Mouse (Mus musculus) midbrain, embryonic 15.5 days (tissue): ENCODE measurements around the gene Upp1. TPM values are rescaled to one million over a fixed set of nuclear protein-coding genes. Genes with fewer than 3 reads are reported as not detected.
A peak's percentile ranks its signal among the peaks of the same experiment; 100 is the strongest.
"Not testable (repeated sequence)": the region's sequence is repeated elsewhere in the genome, so short reads cannot be mapped to it uniquely, and the experiment has no call there.

Experiments used
- ATAC-seq: fragments of 200-750 bp; cut with Nextera tagmentation; replicated peaks from 2 replicates; pipeline ENCODE4 v1.8.0; 2017; ENCODE audit warnings: moderate TSS enrichment
- H3K27ac ChIP-seq: fragments of 300-500 bp; sonication (generic); 2 replicates; pipeline ENCODE4 v1.5.1; 2015; ENCODE audit warnings: mild to moderate bottlenecking, inconsistent platforms
- H3K27me3 ChIP-seq: fragments of 300-500 bp; sonication (generic); replicated peaks from 2 replicates; pipeline ENCODE4 v1.6.1; 2015; ENCODE audit warnings: inconsistent platforms
- H3K36me3 ChIP-seq: fragments of 300-500 bp; sonication (generic); replicated peaks from 2 replicates; pipeline ENCODE4 v1.6.1; 2015; ENCODE audit warnings: inconsistent platforms
- H3K4me1 ChIP-seq: fragments of 300-500 bp; sonication (generic); 2 replicates; pipeline ENCODE4 v1.6.1; 2015; ENCODE audit warnings: inconsistent platforms
- H3K4me2 ChIP-seq: fragments of 300-500 bp; sonication (generic); 2 replicates; pipeline ENCODE4 v1.6.1; 2015; ENCODE audit warnings: inconsistent platforms, mild to moderate bottlenecking, moderate library complexity
- H3K4me3 ChIP-seq: fragments of 300-500 bp; sonication (generic); 2 replicates; pipeline ENCODE4 v1.5.1; 2015; ENCODE audit warnings: mild to moderate bottlenecking, inconsistent platforms
- H3K9ac ChIP-seq: fragments of 300-500 bp; sonication (generic); 2 replicates; pipeline ENCODE4 v1.6.1; 2015; ENCODE audit warnings: mild to moderate bottlenecking, inconsistent platforms
- H3K9me3 ChIP-seq: fragments of 300-500 bp; sonication (generic); 2 replicates; pipeline ENCODE4 v1.6.1; 2016; ENCODE audit warnings: inconsistent platforms
- WGBS: fragments of 180-500 bp; shearing (Covaris S2); methylation state at CpG from one replicate; pipeline ENCODE4 v1.1.7; 2015; ENCODE audit warnings: mixed read lengths; 5-methylcytosine and 5-hydroxymethylcytosine counted together
- polyA plus RNA-seq: library from polyadenylated mRNA; unstranded; fragments of >200 nt; fragmentation: Nextera tagmentation; extraction: Ambion mirVana; gene quantifications from 2 replicates; pipeline ENCODE4 v1.2.1, GENCODE M21; 2015

Upp1 gene
- polyA plus RNA-seq, 1 experiment from 2014 or later: 1.3 TPM

- Histone ChIP-seq H3K4me2 (no peak overlapping the region), H3K27me3 (no peaks in the 10 kb centered on the region), H3K9ac (no peak overlapping the region), H3K4me1 (no peaks in the 10 kb centered on the region), H3K36me3 (no peaks in the 10 kb centered on the region), H3K27ac (no peak overlapping the region), H3K9me3 (no peaks in the 10 kb centered on the region), H3K4me3 (no peak overlapping the region)
- 52% methylated on average over 2 of the region's 2 CpGs for WGBS
- no peak for ATAC-seq
These were observed 10.2 kb downstream of the Upp1 start for GRCm38 (mm10) chr11:9128110-9128509.

GRCm38 (mm10) chr11:9129528-9129927 is 11.6 kb downstream of the Upp1 start:
- ATAC-seq: no peak

DNA sequence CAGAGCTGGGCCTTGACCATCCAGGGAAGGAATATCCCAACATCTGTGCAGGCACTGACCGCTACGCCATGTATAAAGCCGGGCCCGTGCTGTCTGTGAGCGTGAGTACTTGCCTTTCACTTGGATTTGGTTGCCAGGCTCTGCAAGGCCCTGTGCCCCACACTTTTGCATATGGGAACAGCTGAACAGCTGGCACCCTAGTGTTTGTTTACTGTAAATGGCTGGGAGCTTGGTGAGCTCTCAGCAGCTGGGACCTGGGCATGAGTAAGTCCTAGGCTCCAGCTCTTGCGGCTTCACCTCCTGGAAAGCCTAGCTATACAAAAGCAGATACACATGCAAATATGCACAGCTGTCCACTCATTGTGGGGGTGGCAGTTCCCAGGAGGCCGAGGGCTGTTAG is 13.8 kb downstream of the Upp1 start:
- 77% methylated on average over 7 of the region's 7 CpGs for WGBS
- no peaks in the 10 kb centered on the region for H3K36me3 ChIP-seq
- H3K27ac ChIP-seq: no peak overlapping the region
- no peak overlapping the region for H3K4me2 ChIP-seq
- no peak for ATAC-seq
- H3K27me3 ChIP-seq: no peaks in the 10 kb centered on the region
- no peak overlapping the region for H3K9ac ChIP-seq
- H3K4me3 ChIP-seq: no peak overlapping the region
- H3K9me3 ChIP-seq: no peaks in the 10 kb centered on the region
- no peaks in the 10 kb centered on the region for H3K4me1 ChIP-seq

More at GRCm38 (mm10) chr11:9129528-9129927, 11.6 kb downstream of the Upp1 start:
- Histone ChIP-seq H3K27ac (no peak overlapping the region), H3K4me3 (no peak overlapping the region), H3K9ac (no peak overlapping the region), H3K4me1 (no peaks in the 10 kb centered on the region), H3K4me2 (no peak overlapping the region), H3K36me3 (no peaks in the 10 kb centered on the region), H3K27me3 (no peaks in the 10 kb centered on the region), H3K9me3 (no peaks in the 10 kb centered on the region)
- WGBS: 94% methylated on average over 8 of the region's 8 CpGs

- 76% methylated on average over 11 of the region's 11 CpGs for WGBS
- 0 out of 2 replicates have a peak, but pooled peaks have one; percentile 10 for ATAC-seq
These were observed 17.8 kb downstream of the Upp1 start for GRCm38 (mm10) chr11:9135589-9136246.

DNA sequence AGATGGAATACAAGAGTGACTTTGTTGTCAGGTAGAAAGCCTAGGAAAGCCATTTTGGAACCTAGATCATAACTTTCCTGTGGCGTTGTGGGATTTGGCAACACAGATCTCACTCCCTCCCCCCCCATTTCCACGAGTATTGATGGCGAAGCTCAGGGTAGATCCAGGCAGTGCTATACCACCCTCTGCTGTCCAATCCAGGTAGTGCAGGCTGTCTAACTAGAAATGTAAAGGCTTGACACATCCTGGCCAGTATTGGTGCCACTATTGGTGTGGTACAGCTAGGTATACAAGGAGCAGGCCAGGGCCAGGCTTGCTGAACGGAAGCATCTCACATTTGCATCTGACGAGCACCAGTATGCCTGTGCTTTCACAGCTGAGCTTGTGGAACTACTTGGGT is 18.6 kb downstream of the Upp1 start:
- Histone ChIP-seq H3K9me3 (no peaks in the 10 kb centered on the region), H3K4me3 (no peak overlapping the region), H3K27ac (no peak overlapping the region), H3K27me3 (no peaks in the 10 kb centered on the region), H3K36me3 (no peaks in the 10 kb centered on the region), H3K4me2 (no peak overlapping the region), H3K9ac (no peak overlapping the region), H3K4me1 (no peaks in the 10 kb centered on the region)
- 16% methylated on average over 5 of the region's 5 CpGs for WGBS
- peak; percentile 89 for ATAC-seq

More at GRCm38 (mm10) chr11:9135589-9136246, 17.8 kb downstream of the Upp1 start:
- Histone ChIP-seq H3K36me3 (no peaks in the 10 kb centered on the region), H3K4me3 (no peak overlapping the region), H3K4me1 (no peaks in the 10 kb centered on the region), H3K27ac (no peak overlapping the region), H3K9me3 (no peaks in the 10 kb centered on the region), H3K4me2 (no peak overlapping the region), H3K9ac (no peak overlapping the region), H3K27me3 (no peaks in the 10 kb centered on the region)

- H3K4me2 ChIP-seq: no peak overlapping the region
- H3K36me3 ChIP-seq: no peaks in the 10 kb centered on the region
- 86% methylated on average over 2 of the region's 2 CpGs for WGBS
- no peaks in the 10 kb centered on the region for H3K4me1 ChIP-seq
- H3K9me3 ChIP-seq: no peaks in the 10 kb centered on the region
- ATAC-seq: no peak
- H3K4me3 ChIP-seq: no peak overlapping the region
- no peak overlapping the region for H3K9ac ChIP-seq
- H3K27me3 ChIP-seq: no peaks in the 10 kb centered on the region
- no peak overlapping the region for H3K27ac ChIP-seq
These were observed 27.2 kb downstream of the Upp1 start for GRCm38 (mm10) chr11:9145113-9145512.

DNA sequence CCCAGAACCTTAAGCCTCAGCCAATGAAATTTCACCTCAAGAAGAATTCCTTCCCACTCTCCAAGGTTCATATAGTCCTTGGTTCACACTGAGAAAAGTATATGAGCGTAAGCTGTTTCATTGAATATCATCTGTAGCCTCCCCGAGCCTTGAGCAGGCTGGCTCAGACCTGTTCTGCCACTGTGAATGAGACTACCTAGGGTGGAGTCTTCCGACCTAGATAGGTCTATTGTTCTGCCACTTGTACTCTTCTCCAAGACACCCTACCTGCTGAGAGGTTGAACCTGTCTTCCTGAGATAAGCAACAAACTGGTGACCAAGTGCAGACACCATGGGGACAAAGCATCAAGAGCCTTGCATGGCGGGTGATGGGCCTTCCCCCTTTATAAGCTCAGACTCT is 28.2 kb downstream of the Upp1 start:
- no peak overlapping the region for H3K9ac ChIP-seq
- no peak overlapping the region for H3K4me3 ChIP-seq
- 93% methylated on average over 4 of the region's 4 CpGs for WGBS
- no peak for ATAC-seq
- H3K27me3 ChIP-seq: no peaks in the 10 kb centered on the region
- no peaks in the 10 kb centered on the region for H3K9me3 ChIP-seq
- no peaks in the 10 kb centered on the region for H3K4me1 ChIP-seq
- no peak overlapping the region for H3K4me2 ChIP-seq
- no peak overlapping the region for H3K27ac ChIP-seq
- H3K36me3 ChIP-seq: no peaks in the 10 kb centered on the region

GRCm38 (mm10) chr11:9146683-9147082 is 28.8 kb downstream of the Upp1 start:
- Histone ChIP-seq H3K27me3 (no peaks in the 10 kb centered on the region), H3K36me3 (no peaks in the 10 kb centered on the region), H3K9ac (no peak overlapping the region), H3K9me3 (no peaks in the 10 kb centered on the region), H3K4me2 (no peak overlapping the region), H3K4me1 (no peaks in the 10 kb centered on the region), H3K27ac (no peak overlapping the region), H3K4me3 (no peak overlapping the region)
- 91% methylated on average over 1 of the region's 1 CpGs for WGBS
- ATAC-seq: no peak

GRCm38 (mm10) chr11:9148206-9148605 is 30.3 kb downstream of the Upp1 start:
- 83% methylated on average over 2 of the region's 2 CpGs for WGBS
- no peak overlapping the region for H3K27ac ChIP-seq

DNA sequence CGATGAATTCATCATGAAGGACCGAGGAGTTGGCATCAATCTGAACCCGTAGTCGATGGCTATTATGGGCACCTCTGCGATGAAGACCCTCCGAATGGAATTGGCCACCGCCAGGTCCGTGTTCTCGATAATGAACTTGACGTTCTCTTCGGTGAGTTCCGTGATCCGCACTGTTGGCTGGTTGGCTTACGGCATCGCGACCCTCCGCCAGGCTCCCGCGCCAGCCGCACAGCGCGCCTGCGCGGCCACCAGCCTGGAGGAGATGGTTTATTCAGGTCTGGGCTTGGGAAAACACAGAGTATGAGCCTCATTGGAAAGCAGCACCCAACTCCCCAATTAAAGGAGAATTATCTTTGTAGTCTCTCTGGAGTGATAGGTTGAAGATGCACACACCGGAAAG is 32.5 kb downstream of the Upp1 start:
- not testable (repeated sequence) for H3K9ac ChIP-seq, H3K27me3 ChIP-seq, H3K4me3 ChIP-seq, H3K4me1 ChIP-seq, H3K9me3 ChIP-seq, H3K27ac ChIP-seq, ATAC-seq, H3K36me3 ChIP-seq, H3K4me2 ChIP-seq
- WGBS: 84% methylated on average over 25 of the region's 25 CpGs

More at GRCm38 (mm10) chr11:9148206-9148605, 30.3 kb downstream of the Upp1 start:
- Histone ChIP-seq H3K4me1 (no peaks in the 10 kb centered on the region), H3K27me3 (no peaks in the 10 kb centered on the region), H3K4me3 (no peak overlapping the region), H3K36me3 (no peaks in the 10 kb centered on the region), H3K9ac (no peak overlapping the region), H3K9me3 (no peaks in the 10 kb centered on the region), H3K4me2 (no peak overlapping the region)
- no peak for ATAC-seq

GRCm38 (mm10) chr11:9159953-9160352 is 42.0 kb downstream of the Upp1 start:
- no peak for ATAC-seq
- Histone ChIP-seq H3K4me2 (no peak overlapping the region), H3K27me3 (no peaks in the 10 kb centered on the region), H3K27ac (no peak overlapping the region), H3K9me3 (no peaks in the 10 kb centered on the region), H3K9ac (no peak overlapping the region), H3K4me3 (no peak overlapping the region), H3K4me1 (no peaks in the 10 kb centered on the region), H3K36me3 (no peaks in the 10 kb centered on the region)
- WGBS: 78% methylated on average over 3 of the region's 3 CpGs

GRCm38 (mm10) chr11:9167331-9167730 is 49.4 kb downstream of the Upp1 start:
- Histone ChIP-seq H3K9ac (no peak overlapping the region), H3K27ac (no peak overlapping the region), H3K36me3 (no peaks in the 10 kb centered on the region), H3K4me1 (no peaks in the 10 kb centered on the region), H3K9me3 (no peaks in the 10 kb centered on the region), H3K27me3 (no peaks in the 10 kb centered on the region), H3K4me3 (no peak overlapping the region), H3K4me2 (no peak overlapping the region)
- 92% methylated on average over 2 of the region's 2 CpGs for WGBS
- ATAC-seq: no peak

DNA sequence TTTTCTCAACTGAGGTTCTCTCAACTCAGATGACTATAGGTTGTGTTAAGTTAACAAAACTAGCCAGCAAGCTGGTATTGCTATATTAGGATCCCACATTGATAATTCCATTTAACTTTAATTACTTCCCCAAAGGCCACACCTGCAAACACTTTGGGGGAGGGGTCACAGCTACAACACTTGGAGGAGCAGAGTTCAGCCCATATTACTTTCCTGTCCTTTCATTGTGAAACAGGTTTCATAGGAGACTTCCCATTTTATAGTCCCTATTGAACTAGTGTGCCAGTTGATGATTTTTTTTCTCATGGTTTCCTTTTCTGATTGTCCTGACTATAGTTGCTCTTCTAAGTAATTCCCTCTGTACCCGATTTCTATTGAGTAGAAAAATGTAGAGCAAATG is 63.6 kb downstream of the Upp1 start:
- Histone ChIP-seq H3K4me3 (no peak overlapping the region), H3K36me3 (no peaks in the 10 kb centered on the region), H3K4me1 (no peaks in the 10 kb centered on the region), H3K9ac (no peak overlapping the region), H3K4me2 (no peak overlapping the region), H3K9me3 (no peaks in the 10 kb centered on the region), H3K27ac (no peak overlapping the region), H3K27me3 (no peaks in the 10 kb centered on the region)
- ATAC-seq: no peak
- 86% methylated on average over 1 of the region's 1 CpGs for WGBS
